Mouse (Mus musculus) limb, embryonic 14.5 days (tissue): ENCODE data around the gene Insyn1. TPM values are rescaled to one million over a fixed set of nuclear protein-coding genes. Genes with fewer than 3 reads are reported as not detected.

Experiments
- ATAC-seq: fragments of 200-750 bp; cut with Nextera tagmentation; 2 replicates; pipeline ENCODE4 v1.8.0; 2017; ENCODE audit warnings: low read depth, moderate number of reproducible peaks, moderate TSS enrichment; ENCODE audit not compliant: low FRiP score
- DNase-seq: peaks from one replicate; pipeline ENCODE4 v3.0.0-alpha.2; 2015; ENCODE audit warnings: low spot score
- H3K27ac ChIP-seq: fragments of 300-500 bp; sonication (generic); replicated peaks from 2 replicates; pipeline ENCODE4 v1.5.1; 2014; ENCODE audit warnings: low read depth, mild to moderate bottlenecking, low read length, moderate library complexity, mixed read lengths
- H3K27me3 ChIP-seq: fragments of 300-500 bp; sonication (generic); 2 replicates; pipeline ENCODE4 v1.6.1; 2014; ENCODE audit warnings: low read length, mixed read lengths; ENCODE audit not compliant: control insufficient read depth, insufficient read depth
- H3K36me3 ChIP-seq: fragments of 300-500 bp; sonication (generic); 2 replicates; pipeline ENCODE4 v1.6.1; 2014; ENCODE audit warnings: mild to moderate bottlenecking, low read length, moderate library complexity, mixed read lengths; ENCODE audit not compliant: control insufficient read depth, insufficient read depth
- H3K4me1 ChIP-seq: fragments of 300-500 bp; sonication (generic); 2 replicates; pipeline ENCODE4 v1.6.1; 2014; ENCODE audit warnings: antibody characterized with exemption, low read length, mixed read lengths; ENCODE audit not compliant: control insufficient read depth, insufficient read depth
- H3K4me2 ChIP-seq: fragments of 300-500 bp; sonication (generic); replicated peaks from 2 replicates; pipeline ENCODE4 v1.6.1; 2014; ENCODE audit warnings: low read depth, mild to moderate bottlenecking, low read length, moderate library complexity; ENCODE audit not compliant: severe bottlenecking
- H3K4me3 ChIP-seq: fragments of 300-500 bp; sonication (generic); replicated peaks from 2 replicates; pipeline ENCODE4 v1.5.1; 2014; ENCODE audit warnings: low read length
- H3K9ac ChIP-seq: fragments of 300-500 bp; sonication (generic); 2 replicates; pipeline ENCODE4 v1.6.1; 2014; ENCODE audit warnings: mild to moderate bottlenecking, low read depth, low read length, moderate library complexity; ENCODE audit not compliant: severe bottlenecking
- H3K9me3 ChIP-seq: fragments of 300-500 bp; sonication (generic); 2 replicates; pipeline ENCODE4 v1.6.1; 2016; ENCODE audit warnings: low read length; ENCODE audit not compliant: control insufficient read depth
- POLR2A ChIP-seq: fragments of 200-500 bp; IDR thresholded peaks from 2 replicates; pipeline ENCODE4 v1.8.0; 2012; ENCODE audit warnings: inconsistent platforms, mild to moderate bottlenecking, moderate library complexity, borderline replicate concordance; ENCODE audit not compliant: insufficient read depth, insufficient read length; ENCODE audit errors: extremely low read depth
- WGBS: fragments of 180-500 bp; shearing (Covaris S2); extraction: QIAGEN DNeasy Blood & Tissue Kit; methylation state at CpG from one replicate; pipeline ENCODE4 v1.1.7; 2014; 5-methylcytosine and 5-hydroxymethylcytosine counted together
- polyA plus RNA-seq, 2 experiments: library from polyadenylated mRNA; depleted of rRNA in 1 of 2; stranded (reverse) in 1 of 2; unstranded in 1 of 2; fragments of >200 nt; fragmentation: Nextera tagmentation in 1 of 2; extraction: Ambion mirVana in 1 of 2; gene quantifications; 2 replicates each; pipeline versions ENCODE4 v1.2.1 to v1.2.3; 2012 to 2014

The Insyn1 gene
- polyA plus RNA-seq, 2 experiments: 6.5 to 23.9 TPM

DNA sequence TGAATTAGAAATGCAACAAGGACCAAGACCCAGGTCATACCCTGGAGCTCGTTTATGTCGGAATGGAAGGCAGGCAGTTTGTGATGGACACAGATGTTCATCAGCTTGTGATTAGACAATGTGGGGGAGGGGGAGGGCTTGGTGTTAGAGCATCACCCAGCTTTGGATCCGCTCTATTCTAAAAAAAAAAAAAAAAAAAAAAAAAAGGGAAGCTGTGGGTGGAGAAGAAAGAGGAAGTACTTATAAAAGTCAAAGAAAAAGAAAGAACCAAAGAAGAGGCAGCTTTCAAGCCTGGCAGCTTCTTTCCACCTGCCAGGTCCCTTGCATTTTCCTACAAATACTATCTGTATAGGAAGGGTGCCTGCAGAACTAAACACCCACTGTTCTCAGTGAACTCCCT, 49.4 kb downstream of the Insyn1 start:
- Histone ChIP-seq H3K27me3 (no peaks in the 10 kb centered on the region), H3K4me3 (no peak overlapping the region), H3K36me3 (peaks cover 64% of the 10 kb centered on the region), H3K4me1 (peaks cover 11% of the 10 kb centered on the region), H3K9me3 (no peaks in the 10 kb centered on the region), H3K4me2 (no peak overlapping the region), H3K9ac (no peak overlapping the region), H3K27ac (no peak overlapping the region)
- WGBS: 89% methylated on average over 3 of the region's 3 CpGs
- DNase-seq (no peak), ATAC-seq (no peak)
- no peak for TF ChIP-seq POLR2A

DNA sequence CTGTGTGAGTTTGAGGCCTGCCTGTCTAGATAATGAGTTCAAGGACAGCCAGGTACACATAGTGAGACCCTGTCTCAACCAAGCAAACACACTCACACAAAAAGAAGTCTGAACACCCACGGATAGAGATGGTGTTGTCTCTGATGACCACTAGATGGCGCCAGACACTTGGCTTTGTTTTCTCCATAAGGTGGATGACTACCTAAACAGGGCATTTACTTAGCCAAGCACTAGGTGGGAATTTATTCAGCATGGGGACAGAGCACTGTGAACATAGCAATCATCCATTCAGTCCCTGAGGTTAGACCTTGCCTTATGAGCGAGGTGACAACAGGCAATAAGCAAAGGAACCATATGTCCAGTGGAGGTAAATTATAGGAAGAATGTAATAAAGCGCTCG, 51.5 kb downstream of the Insyn1 start:
- H3K27me3 ChIP-seq: no peaks in the 10 kb centered on the region
- no peaks in the 10 kb centered on the region for H3K9me3 ChIP-seq
- H3K4me3 ChIP-seq: no peak overlapping the region
- no peak for TF ChIP-seq POLR2A
- ATAC-seq (peak; percentile 55; the same call in 1 of the 2 replicates), DNase-seq (peak; percentile 86)
- peaks cover 48% of the 10 kb centered on the region for H3K36me3 ChIP-seq
- H3K4me2 ChIP-seq: no peak overlapping the region
- H3K4me1 ChIP-seq: peaks cover 11% of the 10 kb centered on the region
- no peak overlapping the region for H3K27ac ChIP-seq
- H3K9ac ChIP-seq: no peak overlapping the region
- 49% methylated on average over 5 of the region's 5 CpGs for WGBS

DNA sequence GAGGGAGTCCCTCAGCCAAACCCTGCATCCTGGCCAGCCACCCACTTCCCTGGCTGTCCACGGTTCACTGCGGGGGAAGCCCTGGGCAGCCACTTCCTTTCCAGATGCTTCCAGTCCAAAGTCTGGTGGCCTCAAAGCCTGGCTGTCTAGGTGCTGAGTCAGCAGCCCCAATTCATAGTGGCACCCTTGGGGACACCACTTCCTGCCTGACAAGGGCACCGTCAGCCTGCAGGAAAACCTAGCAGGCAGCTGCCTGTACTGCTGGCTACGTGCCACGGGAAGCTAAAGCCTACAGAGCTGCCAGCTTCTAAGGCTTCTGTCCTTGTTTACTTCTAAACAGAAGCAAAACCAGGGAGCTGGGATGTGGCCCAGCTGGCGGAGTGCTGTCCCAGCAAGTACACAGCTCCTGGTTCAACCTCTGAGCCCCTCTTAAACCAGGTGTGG, 53.5 kb downstream of the Insyn1 start:
- H3K9me3 ChIP-seq: no peaks in the 10 kb centered on the region
- 34% methylated on average over 6 of the region's 6 CpGs for WGBS
- H3K4me1 ChIP-seq: peaks cover 11% of the 10 kb centered on the region
- TF ChIP-seq POLR2A: no peak
- no peak overlapping the region for H3K4me3 ChIP-seq
- H3K4me2 ChIP-seq: no peak overlapping the region
- ATAC-seq: no peak
- peak overlapping the region; percentile 16; the same call in 1 of the 2 replicates for H3K9ac ChIP-seq
- peak; percentile 76 for DNase-seq
- 0 out of 2 replicates have a peak overlapping the region, but pooled peaks have one; percentile 27 for H3K27ac ChIP-seq
- peaks cover 31% of the 10 kb centered on the region for H3K36me3 ChIP-seq
- no peaks in the 10 kb centered on the region for H3K27me3 ChIP-seq

- no peak for ATAC-seq
- DNase-seq: no peak
- 73% methylated on average over 4 of the region's 4 CpGs for WGBS
- H3K4me3 ChIP-seq: no peak overlapping the region
- no peak overlapping the region for H3K4me2 ChIP-seq
- H3K4me1 ChIP-seq: peaks cover 20% of the 10 kb centered on the region
- no peak for TF ChIP-seq POLR2A
- H3K9ac ChIP-seq: no peak overlapping the region
- H3K9me3 ChIP-seq: no peaks in the 10 kb centered on the region
- H3K27me3 ChIP-seq: no peaks in the 10 kb centered on the region
- peaks cover 7% of the 10 kb centered on the region for H3K36me3 ChIP-seq
- no peak overlapping the region for H3K27ac ChIP-seq
Measured at GRCm38 (mm10) chr9:58544879-58545324, 56.5 kb downstream of the Insyn1 start.

DNA sequence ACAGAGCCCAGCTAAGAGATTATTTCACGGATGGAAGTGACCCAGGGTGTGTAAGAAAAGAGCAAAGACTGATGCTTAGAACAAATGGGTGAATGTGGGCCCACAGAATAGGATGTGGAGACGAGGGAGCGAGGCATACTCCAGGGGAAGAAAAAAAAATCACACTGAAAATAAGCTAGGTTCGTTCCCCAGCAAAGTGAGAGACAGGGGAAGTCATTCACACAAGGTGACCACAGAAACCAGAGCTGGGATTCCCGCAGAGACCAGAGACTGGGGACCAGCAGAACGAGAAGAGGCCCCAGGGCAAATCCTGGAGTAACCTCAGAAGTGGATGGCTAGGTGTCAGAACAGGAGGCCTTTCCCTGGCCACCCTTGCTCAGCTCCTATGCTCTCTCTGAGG, 57.0 kb downstream of the Insyn1 start:
- H3K36me3 ChIP-seq: peaks cover 2% of the 10 kb centered on the region; the same call in 1 of the 2 replicates
- H3K9me3 ChIP-seq: no peaks in the 10 kb centered on the region
- H3K9ac ChIP-seq: no peak overlapping the region
- TF ChIP-seq POLR2A: no peak
- no peak overlapping the region for H3K27ac ChIP-seq
- H3K27me3 ChIP-seq: no peaks in the 10 kb centered on the region
- no peak overlapping the region for H3K4me3 ChIP-seq
- 58% methylated on average over 6 of the region's 6 CpGs for WGBS
- H3K4me2 ChIP-seq: no peak overlapping the region
- ATAC-seq: no peak
- peaks cover 20% of the 10 kb centered on the region for H3K4me1 ChIP-seq
- no peak for DNase-seq
